Mouse (Mus musculus) urinary bladder, postnatal 14 days (tissue): Measurements from ENCODE around the gene Ush2a.
A peak's percentile ranks its signal among the peaks of the same experiment; 100 is the strongest.

Source experiments
- DNase-seq: peaks from one replicate; pipeline ENCODE4 v3.0.0; 2021; ENCODE audit warnings: low spot score

Gene Ush2a

GRCm38 (mm10) chr1:188387321-188387720, 125.5 kb downstream of the Ush2a start:
- DNase-seq = no peak

GRCm38 (mm10) chr1:188387820-188388471, 126.1 kb downstream of the Ush2a start:
- no peak for DNase-seq

- no peak for DNase-seq
These were observed 128.3 kb downstream of the Ush2a start for GRCm38 (mm10) chr1:188390080-188390479.

- DNase-seq = no peak
These were observed 145.4 kb downstream of the Ush2a start for GRCm38 (mm10) chr1:188407176-188407575.

GRCm38 (mm10) chr1:188407613-188408386, 146.0 kb downstream of the Ush2a start:
- no peak for DNase-seq

- DNase-seq = no peak
These were observed 148.7 kb downstream of the Ush2a start for GRCm38 (mm10) chr1:188410547-188410946.

- no peak for DNase-seq
These were observed 158.7 kb downstream of the Ush2a start for GRCm38 (mm10) chr1:188420543-188420942.

GRCm38 (mm10) chr1:188428172-188428571, 166.3 kb downstream of the Ush2a start:
- DNase-seq = no peak

GRCm38 (mm10) chr1:188430689-188431088, 168.9 kb downstream of the Ush2a start:
- peak; percentile 10 for DNase-seq

- DNase-seq = no peak
These were observed 186.1 kb downstream of the Ush2a start for GRCm38 (mm10) chr1:188447964-188448363.

GRCm38 (mm10) chr1:188456466-188457175, 194.8 kb downstream of the Ush2a start:
- DNase-seq = no peak

- DNase-seq = no peak
These were observed 195.6 kb downstream of the Ush2a start for GRCm38 (mm10) chr1:188457221-188458008.

GRCm38 (mm10) chr1:188461203-188461602, 199.4 kb downstream of the Ush2a start:
- no peak for DNase-seq

- no peak for DNase-seq
These were observed 202.8 kb downstream of the Ush2a start for GRCm38 (mm10) chr1:188464653-188465052.

GRCm38 (mm10) chr1:188468371-188468783, 206.6 kb downstream of the Ush2a start:
- DNase-seq = peak; percentile 7

GRCm38 (mm10) chr1:188504958-188505357, 243.1 kb downstream of the Ush2a start:
- DNase-seq = no peak

- no peak for DNase-seq
These were observed 257.0 kb downstream of the Ush2a start for GRCm38 (mm10) chr1:188518792-188519191.

GRCm38 (mm10) chr1:188527451-188527850, 265.6 kb downstream of the Ush2a start:
- no peak for DNase-seq

- DNase-seq = no peak
These were observed 267.8 kb downstream of the Ush2a start for GRCm38 (mm10) chr1:188529606-188530131.

- DNase-seq = no peak
These were observed 275.2 kb downstream of the Ush2a start for GRCm38 (mm10) chr1:188537021-188537420.

GRCm38 (mm10) chr1:188539621-188540020, 277.8 kb downstream of the Ush2a start:
- DNase-seq = no peak

GRCm38 (mm10) chr1:188541492-188541891, 279.7 kb downstream of the Ush2a start:
- no peak for DNase-seq
